Mouse (Mus musculus): Measurements from ENCODE around the gene Pitpnm1.

Pitpnm1 gene

GRCm38 (mm10) chr19:4155223-4156072 lies 55.6 kb downstream of the Pitpnm1 start:
- DNase-seq (ENCODE audit: low spot score in 2 of 2): no peak

- no peak for DNase-seq (ENCODE audit: low spot score in 2 of 2)
Observed at GRCm38 (mm10) chr19:4156073-4156579, 56.3 kb downstream of the Pitpnm1 start.

GRCm38 (mm10) chr19:4156771-4157170 lies 57.0 kb downstream of the Pitpnm1 start:
- DNase-seq (ENCODE audit: low spot score in 2 of 2): no peak

GRCm38 (mm10) chr19:4159049-4159448 lies 59.3 kb downstream of the Pitpnm1 start:
- no peak for DNase-seq (ENCODE audit: low spot score in 2 of 2)

- peak; percentile 92 to 97 for DNase-seq (ENCODE audit: low spot score in 2 of 2)
Observed at GRCm38 (mm10) chr19:4162646-4163542, 63.1 kb downstream of the Pitpnm1 start, which contains the start of gene Rps6kb2. Gene Rps6kb2, minus strand, starts transcription at chr19:4163354.

GRCm38 (mm10) chr19:4163543-4163887 lies 63.7 kb downstream of the Pitpnm1 start:
- DNase-seq (ENCODE audit: low spot score in 2 of 2): no peak
